Mouse (Mus musculus) 3T3-L1 (cell line): ENCODE data around the gene 4930404H24Rik.
A peak's percentile ranks its signal among the peaks of the same experiment; 100 is the strongest.
"Not testable (repeated sequence)": the region's sequence is repeated elsewhere in the genome, so short reads cannot be mapped to it uniquely, and the experiment has no call there.

ENCODE experiments used
- DNase-seq: peaks from one replicate; pipeline ENCODE4 v3.0.0-alpha.2; 2015; ENCODE audit warnings: low read depth, low spot score

The 4930404H24Rik gene

DNA sequence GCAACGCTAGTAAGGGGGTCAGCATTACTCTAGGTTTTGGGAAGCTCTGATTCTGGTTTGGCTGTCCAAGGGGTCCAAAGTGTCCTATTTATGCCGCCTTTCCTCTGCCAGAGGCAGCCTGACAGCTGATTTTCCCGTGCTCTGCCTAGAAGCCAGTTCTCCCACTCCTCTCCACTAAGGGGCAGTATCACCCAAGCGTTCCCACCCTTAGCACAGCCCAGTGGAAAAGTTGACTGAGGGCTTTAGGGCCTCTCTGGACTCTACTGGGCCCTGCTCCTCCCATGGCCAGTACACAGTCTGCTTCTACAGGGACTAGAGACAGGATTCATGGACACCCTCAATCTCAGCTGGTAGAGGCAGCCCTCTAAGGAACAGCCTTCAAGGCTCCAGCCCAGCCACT lies 14.0 kb upstream of the 4930404H24Rik start:
- DNase-seq, result peak; percentile 80

DNA sequence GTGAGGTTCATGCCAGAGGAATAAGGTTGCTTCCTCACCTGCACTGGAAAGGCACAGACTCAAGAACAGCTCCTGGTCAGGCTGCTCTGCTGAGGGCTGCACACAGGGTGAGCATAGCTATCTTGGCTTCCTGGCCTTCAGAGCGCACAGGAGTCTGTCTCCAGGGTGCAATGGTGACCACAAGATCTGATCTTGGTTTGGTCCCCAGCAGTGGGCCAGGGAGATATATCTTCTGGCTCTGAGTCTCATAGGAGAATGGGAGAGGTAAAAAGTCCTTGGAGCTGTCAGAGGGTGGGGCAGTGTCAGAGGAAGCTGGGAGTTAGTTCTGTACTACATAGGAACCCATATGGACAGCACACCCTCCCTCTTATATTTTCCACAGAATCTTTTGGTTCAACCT lies 13.1 kb upstream of the 4930404H24Rik start:
- DNase-seq, result no peak

DNA sequence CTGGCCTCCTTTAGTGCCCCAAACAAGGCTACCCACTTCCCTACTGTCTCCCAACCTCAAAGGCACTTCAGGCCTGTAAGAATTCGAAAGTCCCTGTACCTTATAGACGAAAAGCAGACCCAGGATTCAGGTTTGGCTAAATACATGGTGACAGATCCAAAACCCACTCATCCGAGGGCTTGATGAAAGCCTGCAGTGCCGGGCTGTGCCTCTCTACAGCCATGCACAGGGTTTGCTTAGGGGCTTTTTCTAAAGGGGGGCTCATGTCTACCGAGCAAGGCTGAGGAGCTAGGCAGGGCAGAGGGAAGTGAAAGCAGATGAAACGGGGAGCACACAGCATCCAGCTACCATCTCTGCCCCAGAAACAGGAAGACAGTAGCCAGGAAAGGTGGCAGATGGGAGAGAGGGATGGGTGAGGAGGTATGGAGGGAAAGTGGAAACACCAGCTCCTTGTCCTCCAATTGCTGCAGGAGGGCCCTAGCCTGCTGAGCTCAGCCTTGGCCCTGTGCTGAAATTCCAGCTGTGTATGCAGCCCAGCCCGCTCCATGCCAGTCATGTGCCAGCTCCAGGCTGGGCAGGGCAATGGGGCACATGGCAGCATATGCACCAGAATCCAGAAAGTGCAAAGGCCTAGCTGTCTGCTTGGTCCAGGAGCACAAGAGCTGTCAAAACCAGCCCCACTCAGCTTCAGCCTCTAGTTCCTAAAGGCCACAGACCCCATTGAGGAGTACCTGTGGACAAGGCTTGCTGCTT lies 11.3 kb upstream of the 4930404H24Rik start:
- no peak for DNase-seq

DNA sequence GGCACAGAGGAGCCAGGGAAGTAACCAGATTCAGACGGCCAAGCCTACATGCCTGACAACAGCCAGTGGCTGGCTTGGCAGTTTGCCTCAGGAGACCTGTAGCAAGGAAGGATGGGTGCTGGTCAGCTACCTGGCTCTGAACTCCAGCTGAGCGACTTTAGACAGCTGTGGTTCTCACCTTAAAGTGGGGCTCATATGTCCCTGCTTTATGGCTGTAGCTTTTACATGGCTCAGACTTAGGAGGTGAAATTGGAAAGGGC lies 10.8 kb upstream of the 4930404H24Rik start:
- DNase-seq, result no peak

DNA sequence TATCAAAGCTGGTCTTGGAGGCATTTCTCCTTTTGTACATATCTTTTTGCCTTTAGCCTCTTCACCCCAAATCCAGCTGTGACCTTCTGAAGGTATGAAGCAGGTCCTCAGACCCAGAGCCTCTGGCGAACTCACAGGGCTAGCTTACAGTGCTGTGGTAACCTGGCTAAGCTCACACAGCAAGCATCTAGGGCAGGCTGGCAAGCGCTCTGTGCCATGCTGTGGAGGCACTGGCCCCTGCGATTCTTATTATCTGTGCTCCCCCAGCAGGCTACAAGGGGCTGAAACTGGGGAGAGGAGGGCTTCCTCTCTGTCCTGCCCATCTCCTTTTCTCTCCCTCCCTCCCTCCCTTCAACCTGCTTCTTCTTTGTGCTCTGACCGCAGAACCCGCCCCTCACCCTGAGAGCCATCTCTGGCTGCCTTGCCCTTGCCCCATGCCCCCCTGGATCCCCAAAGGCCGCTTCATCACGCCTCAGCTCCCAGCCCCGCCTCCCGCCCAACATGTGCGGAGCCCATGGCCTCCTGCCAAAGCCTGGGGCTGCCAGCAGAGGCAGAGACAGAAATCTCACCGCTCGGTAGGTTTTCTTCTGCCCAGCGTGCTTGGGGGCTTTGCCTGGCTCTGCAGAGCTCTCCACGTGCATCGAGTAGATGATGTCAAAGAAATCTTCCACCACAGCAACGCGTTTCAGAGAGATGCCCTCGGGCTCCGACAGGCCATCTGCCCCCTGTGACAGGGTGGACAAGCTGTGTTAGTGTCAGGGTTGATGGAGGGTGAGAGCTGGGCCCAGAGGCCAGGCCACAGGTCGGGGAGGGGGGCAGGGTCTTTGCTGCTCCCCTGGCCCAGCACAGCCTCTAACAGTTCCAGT lies 9.2 kb upstream of the 4930404H24Rik start:
- peak; percentile 25 for DNase-seq

DNA sequence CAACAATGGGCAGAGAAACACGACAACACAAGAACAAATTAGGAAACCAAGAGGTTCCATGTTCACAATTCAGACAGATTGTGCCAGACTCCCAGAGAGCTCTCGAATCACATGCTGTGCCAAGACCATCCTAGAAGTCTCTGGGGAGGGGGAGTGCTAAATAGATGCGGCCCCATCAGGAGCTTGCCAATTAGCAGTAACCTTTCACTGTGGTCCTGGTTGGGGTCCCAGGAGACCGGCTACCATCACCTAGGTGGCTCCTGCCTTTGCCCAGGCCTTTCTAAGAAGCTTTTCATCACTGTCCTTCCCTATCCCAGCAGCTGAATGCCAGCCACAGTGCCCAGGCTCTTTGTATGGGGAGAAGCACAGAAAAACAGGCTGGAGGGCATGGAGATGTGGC lies 8.5 kb upstream of the 4930404H24Rik start:
- no peak for DNase-seq

DNA sequence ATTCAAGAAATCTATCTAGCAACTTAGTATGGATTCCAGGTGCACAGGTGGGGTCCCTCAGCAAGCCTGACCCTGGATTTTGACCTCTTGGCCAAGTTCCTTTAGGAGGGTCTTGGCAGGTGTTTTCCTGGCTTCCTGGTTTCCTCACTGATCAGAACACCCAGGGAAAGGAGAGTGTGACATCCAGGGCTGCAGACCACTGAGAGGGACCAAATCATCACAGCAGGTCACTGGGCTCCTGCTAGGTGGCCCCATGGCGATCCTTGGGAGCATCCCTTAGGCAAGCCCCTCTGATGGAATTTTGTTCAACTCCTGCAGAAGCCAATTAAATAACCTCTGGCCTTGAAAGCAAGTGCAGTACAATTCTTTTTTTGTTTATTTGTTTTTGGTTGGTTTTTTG lies 2.5 kb upstream of the 4930404H24Rik start:
- no peak for DNase-seq

DNA sequence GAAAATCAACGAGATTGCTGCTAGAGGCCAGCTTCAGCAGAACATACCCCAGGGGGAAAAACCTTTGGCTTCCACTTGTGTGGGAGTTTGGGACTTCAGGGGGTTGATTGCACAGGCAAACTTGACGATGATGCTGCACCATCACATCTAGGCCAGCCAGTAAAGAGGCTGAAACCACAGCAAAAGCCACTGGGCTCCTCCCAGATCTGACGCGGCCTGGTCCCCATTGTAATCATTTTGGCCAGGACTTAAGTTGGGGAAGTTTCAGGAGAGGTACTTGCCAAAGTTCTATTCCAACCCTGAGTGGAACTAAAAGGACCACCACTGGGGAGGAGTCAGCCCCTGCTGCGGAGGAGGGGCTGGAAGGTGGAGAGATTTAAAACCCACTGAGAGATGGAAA lies 1.6 kb upstream of the 4930404H24Rik start:
- DNase-seq, result no peak

DNA sequence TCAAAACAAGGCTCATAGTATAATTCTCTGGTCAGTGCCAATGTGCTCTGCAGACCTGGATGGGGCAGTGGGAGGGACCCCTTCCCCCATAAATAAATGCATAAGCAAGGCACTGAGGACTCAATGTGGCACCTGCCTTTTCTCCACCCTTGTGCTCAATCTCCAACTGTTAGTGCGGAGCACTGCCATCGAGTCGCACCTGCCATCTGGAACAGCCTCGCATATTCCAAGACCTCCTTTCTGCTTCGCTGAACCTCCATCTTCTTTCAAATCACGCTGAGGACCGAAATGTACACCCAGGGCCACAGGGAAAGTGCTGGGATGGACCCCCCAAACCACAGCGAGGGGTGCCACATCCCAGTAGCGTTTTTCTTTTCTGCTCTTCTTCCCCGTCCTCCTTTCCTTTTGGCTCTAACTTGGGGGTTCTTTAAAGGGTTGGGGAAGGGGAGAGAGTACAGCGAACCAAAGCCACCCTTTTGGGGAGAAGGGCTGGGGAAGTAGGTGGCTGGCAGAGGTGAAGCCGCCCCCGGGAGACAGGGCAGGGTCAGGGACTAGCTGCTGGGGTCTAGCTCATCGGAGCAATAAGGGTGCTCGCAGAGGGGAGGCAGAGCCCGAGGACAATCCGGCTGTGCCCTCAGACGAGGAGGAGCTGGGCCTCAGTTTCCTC lies 945 bp upstream of the 4930404H24Rik start:
- no peak for DNase-seq

DNA sequence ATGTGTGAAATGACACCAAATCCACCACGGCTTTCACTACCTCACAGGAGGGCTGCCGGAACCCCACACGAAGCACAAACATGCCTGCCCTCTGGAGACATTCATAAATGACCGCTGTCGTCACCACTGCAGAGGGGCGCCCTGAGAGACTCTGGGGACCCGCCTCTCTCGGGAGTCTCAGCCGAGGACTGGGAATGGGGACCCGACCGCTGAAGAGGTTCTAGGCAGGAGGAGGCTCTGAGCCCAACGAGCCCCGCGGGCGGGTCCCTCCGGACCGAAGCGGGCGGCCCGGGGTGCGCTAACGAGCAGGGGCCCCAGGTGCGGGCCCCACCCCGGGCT lies 442 bp upstream of the 4930404H24Rik start:
- no peak for DNase-seq

DNA sequence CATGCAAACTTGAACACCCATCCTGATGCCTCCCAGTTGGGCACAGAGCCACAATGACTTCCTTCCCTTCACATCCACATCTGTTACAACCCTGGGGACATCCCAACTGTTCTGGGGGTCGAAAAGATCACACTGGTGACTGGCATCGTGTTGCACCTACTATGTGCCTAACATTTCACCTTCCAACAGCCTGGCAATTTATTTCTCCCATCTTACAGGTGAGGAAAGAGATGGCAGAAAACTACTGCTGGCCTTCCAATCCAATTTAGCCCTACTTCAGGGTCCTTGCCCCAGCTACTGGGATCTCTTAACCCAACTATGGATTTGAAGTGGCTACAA lies 772 bp downstream of the 4930404H24Rik start:
- DNase-seq, result peak; percentile 17

DNA sequence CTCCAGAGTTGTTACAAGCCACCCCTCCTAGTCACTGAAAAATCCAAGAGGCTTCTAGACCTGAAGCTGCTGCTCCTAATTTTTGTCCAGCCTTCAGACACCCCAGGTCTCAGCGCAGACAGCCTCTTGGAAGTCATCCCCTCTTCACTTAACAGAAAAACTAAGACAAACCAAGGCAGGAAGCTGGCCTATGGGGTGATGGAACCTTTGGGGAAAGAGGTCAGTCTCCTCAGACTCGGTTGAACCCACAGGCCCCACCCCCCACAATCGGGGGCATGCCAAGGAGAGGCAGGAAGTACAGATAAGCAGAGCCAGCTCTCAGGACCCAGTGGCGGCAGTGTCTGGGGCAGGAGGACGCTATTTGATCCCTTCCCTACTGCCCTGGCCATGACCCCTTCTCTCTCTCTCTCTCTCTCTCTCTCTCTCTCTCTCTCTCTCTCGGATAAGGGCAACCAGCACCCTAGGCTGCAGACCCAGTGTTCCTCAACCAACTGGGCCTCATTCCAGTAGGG lies 1.2 kb downstream of the 4930404H24Rik start:
- DNase-seq, result no peak

DNA sequence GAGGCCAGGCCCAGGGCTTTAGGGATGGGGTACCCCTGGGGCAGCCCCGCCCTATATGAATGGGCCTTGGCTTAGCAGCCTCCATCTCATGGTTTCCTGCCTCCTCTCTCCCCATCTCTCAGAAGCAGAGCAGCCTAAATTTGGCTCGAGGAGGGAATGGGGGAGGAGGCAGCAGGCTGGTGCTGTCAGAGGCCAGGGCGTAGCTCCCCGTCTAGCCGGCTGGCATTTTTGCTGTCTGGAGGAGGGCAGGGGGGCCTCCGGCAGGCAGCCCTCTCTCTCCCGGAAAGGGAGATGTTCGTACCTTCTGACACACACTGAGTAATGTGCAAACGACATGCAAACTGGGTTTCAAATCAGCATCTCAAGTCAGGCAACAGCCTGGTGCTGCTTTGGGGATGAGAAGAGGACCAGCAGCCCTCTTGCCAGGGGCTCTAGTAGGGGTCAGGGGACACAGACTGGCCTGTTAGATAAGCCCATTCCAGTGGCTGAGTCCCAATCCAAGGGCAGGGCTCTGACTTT lies 1.8 kb downstream of the 4930404H24Rik start:
- DNase-seq, result no peak

DNA sequence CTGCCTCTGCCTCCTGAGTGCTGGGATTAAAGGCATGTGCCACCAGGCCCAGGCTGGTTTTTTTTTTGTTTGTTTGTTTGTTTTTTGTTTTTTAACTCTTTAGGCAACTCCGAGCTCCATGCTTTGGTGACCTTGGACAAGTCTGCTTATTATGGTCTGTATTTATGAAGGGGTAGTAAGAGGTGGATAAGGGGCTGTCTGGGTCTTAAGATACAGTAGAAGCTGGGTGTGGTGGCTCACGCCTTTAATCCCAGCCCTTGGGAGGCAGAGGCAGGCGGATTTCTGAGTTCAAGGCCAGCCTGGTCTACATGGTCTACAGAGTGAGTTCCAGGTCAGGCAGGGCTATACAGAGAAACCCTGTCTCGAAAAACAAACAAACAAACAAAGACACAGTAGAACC lies 2.8 kb downstream of the 4930404H24Rik start:
- not testable (repeated sequence) for DNase-seq

DNA sequence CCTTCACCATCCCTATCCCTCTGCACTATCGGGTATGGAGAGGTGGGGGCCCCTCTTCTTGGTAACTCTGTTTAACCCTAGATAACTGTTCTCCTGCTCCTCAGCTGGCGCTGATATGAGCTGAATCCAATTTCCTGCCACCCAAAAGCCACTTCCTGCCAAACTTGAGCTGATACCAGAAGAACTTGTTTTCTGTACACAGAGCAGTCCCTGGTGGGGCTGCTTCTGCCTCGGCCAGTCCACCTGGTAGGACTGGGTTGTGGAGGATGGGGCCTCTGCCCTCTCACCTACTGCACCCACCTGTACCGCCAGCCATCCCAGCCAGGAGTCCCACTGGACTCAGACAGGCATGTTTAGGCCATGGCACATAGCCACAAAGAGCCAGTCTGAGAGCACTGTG lies 3.2 kb downstream of the 4930404H24Rik start:
- DNase-seq, result no peak

DNA sequence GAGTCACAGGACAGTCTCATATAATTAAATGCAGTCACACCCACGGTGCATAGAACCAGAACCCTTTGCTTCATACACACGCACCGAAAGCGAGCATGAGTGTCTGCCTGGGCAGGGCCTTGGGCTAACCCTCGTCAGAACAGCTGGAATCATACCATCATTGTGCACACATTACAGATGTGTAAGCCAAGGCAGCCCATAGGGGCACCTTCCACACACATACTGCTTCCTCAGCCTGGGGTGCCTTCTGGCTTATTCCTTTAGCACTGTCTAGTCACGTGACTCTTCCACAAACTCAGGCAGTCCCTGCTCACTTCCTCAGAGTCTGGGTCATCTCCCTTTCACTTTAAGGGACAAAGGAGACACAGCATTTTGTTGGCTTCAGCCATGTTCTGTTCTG lies 3.7 kb downstream of the 4930404H24Rik start:
- no peak for DNase-seq

DNA sequence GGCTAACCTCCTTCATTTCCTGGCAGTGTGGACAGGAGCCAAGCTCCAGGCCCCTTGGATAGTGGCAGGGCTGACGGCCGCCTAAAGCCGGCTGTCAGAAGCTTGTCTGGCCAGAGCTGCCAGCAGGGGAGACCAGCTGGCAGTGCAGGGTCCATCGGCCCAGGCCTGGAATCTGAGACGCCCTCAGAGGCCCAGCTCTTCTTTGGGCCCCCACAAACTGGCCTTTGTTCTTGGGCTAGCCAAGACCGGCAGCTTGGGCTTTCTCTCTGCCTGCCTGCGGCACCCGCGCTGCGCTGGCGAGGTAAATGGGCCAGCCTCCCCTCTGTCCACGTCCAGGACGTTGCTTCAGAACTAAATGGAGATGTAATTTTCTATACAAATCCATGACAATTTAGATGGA lies 4.3 kb downstream of the 4930404H24Rik start:
- DNase-seq, result no peak

DNA sequence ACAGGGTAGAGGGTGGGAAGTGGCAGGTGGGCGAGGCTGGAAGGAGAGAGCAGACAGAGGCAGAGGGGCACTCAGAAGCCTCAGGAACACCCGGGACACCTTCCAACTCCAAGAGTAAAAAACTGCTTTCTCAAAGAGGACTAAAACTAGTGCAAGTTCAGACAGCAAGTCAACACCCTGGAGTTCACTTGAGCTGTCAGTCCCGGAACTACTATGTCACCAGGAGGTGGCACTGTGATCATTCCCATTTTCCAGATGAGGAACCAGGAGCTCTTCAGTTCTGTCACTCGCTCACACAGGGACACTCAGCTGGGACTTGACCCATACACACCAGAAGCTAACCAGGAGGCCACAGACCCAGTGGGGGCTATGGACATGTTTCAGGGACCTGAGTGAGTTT lies 6.6 kb downstream of the 4930404H24Rik start:
- peak; percentile 80 for DNase-seq

DNA sequence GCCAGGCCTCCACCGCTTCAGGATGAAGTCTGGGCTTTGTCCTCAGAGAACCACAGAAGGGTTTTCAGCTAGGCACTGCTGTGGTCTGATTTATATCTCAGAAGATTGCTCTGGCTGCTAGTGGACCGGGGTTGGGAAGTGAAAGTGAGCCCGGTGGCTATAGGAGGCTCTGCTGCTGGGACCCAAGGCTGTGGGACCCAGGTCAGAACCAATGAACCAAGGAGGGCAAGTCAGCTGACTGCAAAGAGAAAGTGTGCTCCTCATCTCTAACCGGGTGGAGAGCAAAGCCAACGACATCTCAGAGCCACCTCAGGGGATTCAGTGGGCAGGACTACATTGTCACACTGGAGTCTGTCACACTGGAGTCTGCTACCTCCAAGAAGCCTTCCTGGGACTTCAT lies 13.8 kb downstream of the 4930404H24Rik start:
- no peak for DNase-seq

DNA sequence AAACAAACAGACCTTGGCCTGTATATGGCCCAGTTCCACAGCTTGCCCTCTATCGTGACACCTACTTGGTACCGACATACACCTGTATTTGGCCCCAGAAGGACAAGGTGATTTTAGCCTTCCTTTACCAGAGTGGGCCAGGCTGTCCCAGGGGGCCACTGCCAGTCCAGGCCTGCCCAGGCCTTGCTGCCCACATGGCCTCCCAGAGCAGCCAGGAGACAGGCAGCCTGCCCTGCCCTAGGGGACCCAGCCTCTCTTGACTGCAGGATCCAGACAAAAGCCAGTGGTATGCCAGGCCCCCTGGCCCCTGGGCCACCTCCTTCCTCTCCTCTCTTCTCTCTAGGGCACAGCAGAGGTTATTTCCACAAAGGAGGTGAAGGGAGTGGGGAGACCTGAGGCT lies 15.4 kb downstream of the 4930404H24Rik start:
- DNase-seq, result no peak

DNA sequence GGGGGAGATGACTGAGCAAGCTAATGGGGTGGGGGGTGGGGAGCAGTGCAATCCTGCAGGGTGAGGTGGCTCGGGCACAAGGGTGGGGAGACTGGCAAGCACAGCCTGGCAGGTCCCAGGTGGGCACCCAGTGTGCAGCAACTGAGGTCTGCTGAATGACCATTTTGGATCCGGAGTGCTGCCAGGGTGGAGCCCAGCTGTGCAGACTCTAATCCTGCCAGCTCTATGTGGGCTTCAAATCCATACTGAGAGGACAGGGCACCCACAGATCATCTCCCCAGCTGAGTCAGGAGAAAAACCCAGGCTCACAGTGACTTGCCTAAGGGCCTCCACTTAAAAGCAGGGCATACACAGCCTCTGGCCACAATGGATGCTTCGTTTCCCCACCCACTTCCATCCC lies 15.8 kb downstream of the 4930404H24Rik start:
- no peak for DNase-seq

DNA sequence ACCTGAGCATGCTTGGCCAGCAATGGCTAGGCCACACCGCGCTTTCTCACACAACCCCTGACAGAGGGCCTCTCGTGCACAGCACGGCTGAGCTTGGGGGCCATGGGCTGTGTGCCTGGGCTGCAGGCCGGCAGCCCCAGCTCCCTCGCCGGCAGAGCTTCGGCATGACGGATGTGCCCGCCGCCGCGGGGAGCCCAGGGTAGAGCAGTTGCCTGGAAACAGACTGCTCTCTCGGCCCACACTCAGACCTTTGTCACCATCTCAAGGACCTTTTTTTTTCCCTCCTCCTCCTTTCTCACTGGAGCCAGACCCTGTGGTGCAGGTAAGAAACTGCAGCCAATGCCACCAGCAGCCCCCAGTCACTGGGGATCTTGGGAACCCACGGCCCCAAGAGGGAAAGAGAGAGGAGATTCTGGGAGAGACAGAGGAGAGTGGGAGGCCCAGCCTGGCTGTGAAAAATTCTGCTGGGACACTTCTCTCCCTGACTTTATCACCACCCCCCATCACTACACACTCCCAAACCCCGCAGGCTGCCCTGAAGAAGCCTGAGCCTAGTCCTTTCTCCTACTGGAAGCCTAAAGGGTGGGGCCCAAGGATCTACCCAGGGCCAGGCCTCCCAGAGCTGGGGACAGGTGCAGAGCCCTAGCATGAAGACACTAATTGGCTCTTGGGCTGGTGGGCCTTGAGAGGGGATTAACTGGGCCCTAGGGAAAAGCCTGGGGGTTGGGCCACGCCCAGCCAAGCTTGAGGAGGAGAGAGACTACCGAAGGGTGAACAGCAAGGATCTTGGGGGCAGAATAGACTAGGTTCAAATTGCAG lies 16.8 kb downstream of the 4930404H24Rik start:
- DNase-seq, result no peak
